Mouse (Mus musculus) heart, postnatal 0 days (tissue): ENCODE data around the gene Peli1.

Experiments used
- CTCF ChIP-seq: IDR thresholded peaks from 2 replicates; pipeline ENCODE4 v1.5.1; 2016; ENCODE audit warnings: antibody characterized with exemption, control low read depth, low read depth
- EP300 ChIP-seq: IDR thresholded peaks from 2 replicates; pipeline ENCODE4 v1.6.1; 2016; ENCODE audit warnings: antibody characterized with exemption, low read depth

- TF ChIP-seq CTCF, result no peak
- no peak for TF ChIP-seq EP300
Measured at GRCm38 (mm10) chr11:21042590-21042989, 48.5 kb upstream of the Peli1 start.
